Mouse (Mus musculus) midbrain, postnatal 0 days (tissue): ENCODE results near the gene Itsn1. TPM values are rescaled to one million over a fixed set of nuclear protein-coding genes. Genes with fewer than 3 reads are reported as not detected.

Experiments
- ATAC-seq: fragments of 200-750 bp; cut with Nextera tagmentation; 2 replicates; pipeline ENCODE4 v1.8.0; 2017; ENCODE audit warnings: moderate number of reproducible peaks, mild to moderate bottlenecking, moderate TSS enrichment, moderate library complexity; ENCODE audit not compliant: low FRiP score
- DNase-seq: peaks from one replicate; pipeline ENCODE4 v3.0.0-alpha.2; 2015; ENCODE audit warnings: low spot score
- H3K27ac ChIP-seq: fragments of 300-500 bp; sonication (generic); 2 replicates; pipeline ENCODE4 v1.5.1; 2014; ENCODE audit warnings: low read depth, mild to moderate bottlenecking, low read length, mixed read lengths
- H3K27me3 ChIP-seq: fragments of 300-500 bp; sonication (generic); 2 replicates; pipeline ENCODE4 v1.6.1; 2014; ENCODE audit warnings: low read length, control low read depth, mixed read lengths; ENCODE audit not compliant: insufficient read depth
- H3K36me3 ChIP-seq: fragments of 300-500 bp; sonication (generic); 2 replicates; pipeline ENCODE4 v1.6.1; 2014; ENCODE audit warnings: low read length, control low read depth, mixed read lengths; ENCODE audit not compliant: insufficient read depth
- H3K4me1 ChIP-seq: fragments of 300-500 bp; sonication (generic); 2 replicates; pipeline ENCODE4 v1.6.1; 2014; ENCODE audit warnings: mild to moderate bottlenecking, control low read depth, antibody characterized with exemption, low read length, mixed read lengths; ENCODE audit not compliant: insufficient read depth
- H3K4me2 ChIP-seq: fragments of 300-500 bp; sonication (generic); 2 replicates; pipeline ENCODE4 v1.6.1; 2014; ENCODE audit warnings: low read depth, mild to moderate bottlenecking, low read length, mixed read lengths; ENCODE audit not compliant: poor library complexity, severe bottlenecking
- H3K4me3 ChIP-seq: fragments of 300-500 bp; sonication (generic); 2 replicates; pipeline ENCODE4 v1.5.1; 2014; ENCODE audit warnings: low read depth, mild to moderate bottlenecking, low read length, moderate library complexity
- H3K9ac ChIP-seq: fragments of 300-500 bp; sonication (generic); replicated peaks from 2 replicates; pipeline ENCODE4 v1.6.1; 2014; ENCODE audit warnings: mild to moderate bottlenecking, low read length, moderate library complexity, mixed read lengths; ENCODE audit not compliant: poor library complexity, severe bottlenecking
- H3K9me3 ChIP-seq: fragments of 300-500 bp; sonication (generic); 2 replicates; pipeline ENCODE4 v1.6.1; 2016; ENCODE audit warnings: low read length, control low read depth
- CTCF ChIP-seq: IDR thresholded peaks from 2 replicates; pipeline ENCODE4 v1.5.1; 2016; ENCODE audit warnings: antibody characterized with exemption, mild to moderate bottlenecking
- WGBS: fragments of 180-500 bp; shearing (Covaris S2); extraction: QIAGEN DNeasy Blood & Tissue Kit; methylation state at CpG from one replicate; pipeline ENCODE4 v1.1.7; 2014; 5-methylcytosine and 5-hydroxymethylcytosine counted together
- polyA plus RNA-seq: library from polyadenylated mRNA; unstranded; fragments of >200 nt; fragmentation: Nextera tagmentation; extraction: Ambion mirVana; gene quantifications from 2 replicates; pipeline ENCODE4 v1.2.1, GENCODE M21; 2015
- total RNA-seq: library from RNA; depleted of rRNA; stranded (reverse); fragments of >200 nt; gene quantifications from 2 replicates; pipeline ENCODE4 v1.2.3, GENCODE M21; 2014

The Itsn1 gene
- total and polyA plus RNA-seq, 2 experiments from 2014 or later = 34.0 to 78.7 TPM

- no peak for DNase-seq
- no peak for TF ChIP-seq CTCF
- peak overlapping the region; percentile 89 for H3K4me2 ChIP-seq
Measured at GRCm38 (mm10) chr16:91689791-91690190, 39.3 kb upstream of the Itsn1 start.

GRCm38 (mm10) chr16:91694455-91695084 lies 34.5 kb upstream of the Itsn1 start:
- no peak overlapping the region for H3K27ac ChIP-seq
- H3K4me1 ChIP-seq = no peaks in the 10 kb centered on the region
- H3K9me3 ChIP-seq = no peaks in the 10 kb centered on the region
- WGBS = 34% methylated on average over 14 of the region's 14 CpGs
- H3K27me3 ChIP-seq = no peaks in the 10 kb centered on the region
- H3K9ac ChIP-seq = no peak overlapping the region
- H3K36me3 ChIP-seq = peaks cover 24% of the 10 kb centered on the region
- TF ChIP-seq CTCF = peak; percentile 97
- no peak overlapping the region for H3K4me2 ChIP-seq
- peak; percentile 93 for ATAC-seq
- peak; percentile 92 for DNase-seq
- H3K4me3 ChIP-seq = no peak overlapping the region

More at GRCm38 (mm10) chr16:91689791-91690190, 39.3 kb upstream of the Itsn1 start:
- WGBS = 28% methylated on average over 7 of the region's 7 CpGs
- Histone ChIP-seq H3K4me1 (0 out of 2 replicates have a peak, but pooled peaks cover 4% of the 10 kb centered on the region), H3K9ac (no peak overlapping the region), H3K9me3 (no peaks in the 10 kb centered on the region), H3K36me3 (peaks cover 22% of the 10 kb centered on the region), H3K4me3 (peak overlapping the region; percentile 94; the same call in 1 of the 2 replicates), H3K27me3 (no peaks in the 10 kb centered on the region), H3K27ac (no peak overlapping the region)
- ATAC-seq = no peak

- no peak for ATAC-seq
- no peak overlapping the region for H3K9ac ChIP-seq
- WGBS = 81% methylated on average over 8 of the region's 8 CpGs
- H3K4me2 ChIP-seq = no peak overlapping the region
- no peaks in the 10 kb centered on the region for H3K9me3 ChIP-seq
- H3K36me3 ChIP-seq = peaks cover 25% of the 10 kb centered on the region
- no peaks in the 10 kb centered on the region for H3K4me1 ChIP-seq
- H3K4me3 ChIP-seq = no peak overlapping the region
- no peak overlapping the region for H3K27ac ChIP-seq
- no peaks in the 10 kb centered on the region for H3K27me3 ChIP-seq
- TF ChIP-seq CTCF = no peak
- no peak for DNase-seq
Measured at GRCm38 (mm10) chr16:91695108-91695755, 33.8 kb upstream of the Itsn1 start.

- Histone ChIP-seq H3K4me1 (no peaks in the 10 kb centered on the region), H3K9me3 (no peaks in the 10 kb centered on the region), H3K4me2 (no peak overlapping the region), H3K27me3 (no peaks in the 10 kb centered on the region), H3K36me3 (peaks cover 32% of the 10 kb centered on the region), H3K9ac (no peak overlapping the region), H3K27ac (no peak overlapping the region), H3K4me3 (no peak overlapping the region)
- no peak for TF ChIP-seq CTCF
- WGBS = 96% methylated on average over 1 of the region's 1 CpGs
- no peak for ATAC-seq
- no peak for DNase-seq
Measured at GRCm38 (mm10) chr16:91698995-91699394, 30.1 kb upstream of the Itsn1 start.

DNA sequence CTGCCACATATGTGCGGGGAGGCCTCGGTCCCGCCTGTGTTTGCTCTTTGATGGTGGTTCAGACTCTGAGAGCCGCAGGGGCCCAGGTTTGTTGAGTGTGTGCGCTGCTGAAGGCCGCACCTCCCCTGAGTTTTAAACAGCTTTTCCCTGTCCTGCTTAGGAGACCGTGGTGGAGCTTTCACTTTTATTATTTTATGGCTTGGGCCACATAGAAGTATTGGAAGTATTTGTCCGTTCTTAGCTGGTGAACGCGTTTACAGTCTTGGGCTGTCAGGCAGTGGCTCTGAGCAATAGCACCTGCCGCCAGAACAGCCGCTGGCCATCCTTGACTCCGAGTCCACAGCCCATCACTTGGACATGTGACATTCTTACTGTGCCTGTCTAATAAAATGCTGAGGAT lies 27.2 kb upstream of the Itsn1 start:
- no peak for ATAC-seq
- H3K4me1 ChIP-seq = no peaks in the 10 kb centered on the region
- H3K27me3 ChIP-seq = no peaks in the 10 kb centered on the region
- H3K4me3 ChIP-seq = no peak overlapping the region
- no peak overlapping the region for H3K9ac ChIP-seq
- H3K36me3 ChIP-seq = peaks cover 43% of the 10 kb centered on the region
- DNase-seq = no peak
- WGBS = 91% methylated on average over 13 of the region's 13 CpGs
- no peaks in the 10 kb centered on the region for H3K9me3 ChIP-seq
- TF ChIP-seq CTCF = no peak
- no peak overlapping the region for H3K27ac ChIP-seq
- H3K4me2 ChIP-seq = no peak overlapping the region

DNA sequence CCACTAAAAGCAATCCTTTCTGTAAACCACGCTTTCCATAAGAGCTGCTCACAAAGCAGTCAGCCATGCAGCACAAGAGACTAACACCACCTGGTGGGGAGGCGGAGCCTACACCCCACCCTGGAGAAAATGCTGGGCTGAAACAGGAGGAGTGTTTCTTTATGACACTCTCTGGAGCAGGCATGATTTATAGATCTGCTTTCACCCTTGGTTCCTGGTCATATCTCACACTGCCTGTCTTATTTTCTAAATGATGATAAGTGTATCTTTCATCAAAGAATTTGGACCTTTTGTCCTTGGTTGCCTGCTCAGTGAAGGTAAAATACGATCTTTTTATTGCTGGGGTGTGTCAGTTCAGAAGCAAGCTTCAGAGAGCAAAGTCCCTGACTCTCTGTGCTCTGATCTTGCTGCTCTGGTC lies 26.3 kb upstream of the Itsn1 start:
- 53% methylated on average over 3 of the region's 3 CpGs for WGBS
- no peak overlapping the region for H3K9ac ChIP-seq
- no peak for TF ChIP-seq CTCF
- H3K4me1 ChIP-seq = no peaks in the 10 kb centered on the region
- no peak overlapping the region for H3K4me3 ChIP-seq
- H3K36me3 ChIP-seq = peaks cover 45% of the 10 kb centered on the region
- DNase-seq (no peak), ATAC-seq (no peak)
- no peak overlapping the region for H3K4me2 ChIP-seq
- H3K9me3 ChIP-seq = no peaks in the 10 kb centered on the region
- H3K27ac ChIP-seq = no peak overlapping the region
- no peaks in the 10 kb centered on the region for H3K27me3 ChIP-seq
